ENCODE assay signal across 8 mouse cellular contexts in genomic region chr7:16158735-16159134, GRCm38 (mm10). TPM values are rescaled to one million over a fixed set of nuclear protein-coding genes. Genes with fewer than 3 reads are reported as not detected.
A peak's percentile ranks its signal among the peaks of the same experiment; 100 is the strongest.
DNase-seq lines count a peak whose midpoint lies in the region; ATAC-seq and TF ChIP-seq lines count a peak whose summit lies in the region.
"Had no signal": no experiment of that assay in that cellular context is flagged by ENCODE, and none has a peak within 500 bp of the region (broad histone marks: within the 10 kb centered on the region; RNA-seq: fewer than 3 reads in every experiment).

No protein-coding gene starts in this region.

- H3K27me3 ChIP-seq in kidney, postnatal 0 days (ENCODE audit: insufficient read depth, low read length), result peaks cover 10% of the 10 kb centered on the region; the same call in 1 of the 2 replicates
- H3K27me3 ChIP-seq in kidney, adult 2 months (replicated peaks; ENCODE audit: control insufficient read depth, insufficient read depth, low read length), result no peaks in the 10 kb centered on the region
- H3K27me3 ChIP-seq in embryonic facial prominence, embryonic 13.5 days, result peaks cover 28% of the 10 kb centered on the region
- H3K27me3 ChIP-seq in hindbrain, embryonic 13.5 days, result peaks cover 26% of the 10 kb centered on the region
- H3K27me3 ChIP-seq in neural tube, embryonic 12.5 days (replicated peaks), result peaks cover 18% of the 10 kb centered on the region; the same call in 1 of the 2 replicates

- 0 out of 2 replicates have a peak, but pooled peaks have one; percentile 23 for ATAC-seq in kidney, postnatal 0 days (replicated peaks; ENCODE audit: low FRiP score, low read depth)
- no peak for ATAC-seq in embryonic facial prominence, embryonic 13.5 days (ENCODE audit: insufficient number of reproducible peaks, insufficient read depth, low FRiP score, low TSS enrichment, low read depth)
- ATAC-seq in hindbrain, embryonic 13.5 days (ENCODE audit: low FRiP score), result peak; percentile 37; the same call in 1 of the 2 replicates
- no peak for ATAC-seq in neural tube, embryonic 12.5 days (ENCODE audit: low FRiP score, low read depth)

- no peaks in the 10 kb centered on the region for H3K36me3 ChIP-seq in kidney, postnatal 0 days (ENCODE audit: insufficient read depth, low read length)
- H3K36me3 ChIP-seq in kidney, adult 2 months (ENCODE audit: control insufficient read depth, insufficient read depth, low read length), result no peaks in the 10 kb centered on the region
- peaks cover 3% of the 10 kb centered on the region; the same call in 1 of the 2 replicates for H3K36me3 ChIP-seq in embryonic facial prominence, embryonic 13.5 days
- H3K36me3 ChIP-seq in hindbrain, embryonic 13.5 days, result peaks cover 12% of the 10 kb centered on the region; the same call in 1 of the 2 replicates
- H3K36me3 ChIP-seq in neural tube, embryonic 12.5 days, result peaks cover 22% of the 10 kb centered on the region

- H3K9ac ChIP-seq in kidney, postnatal 0 days (ENCODE audit: low read depth, low read length), result no peak overlapping the region
- 0 out of 2 replicates have a peak overlapping the region, but pooled peaks have one; percentile 11 for H3K9ac ChIP-seq in embryonic facial prominence, embryonic 13.5 days
- H3K9ac ChIP-seq in hindbrain, embryonic 13.5 days, result peak overlapping the region; percentile 61
- no peak overlapping the region for H3K9ac ChIP-seq in neural tube, embryonic 12.5 days

- no peak overlapping the region for H3K27ac ChIP-seq in kidney, postnatal 0 days
- H3K27ac ChIP-seq in kidney, adult 2 months (ENCODE audit: insufficient read depth, low read depth, low read length), result no peak overlapping the region
- no peak overlapping the region for H3K27ac ChIP-seq in embryonic facial prominence, embryonic 13.5 days
- H3K27ac ChIP-seq in hindbrain, embryonic 13.5 days, result no peak overlapping the region
- H3K27ac ChIP-seq in neural tube, embryonic 12.5 days, result no peak overlapping the region

- 9% methylated on average over 39 of the region's 39 CpGs for WGBS in kidney, postnatal 0 days
- WGBS in kidney, adult 2 months, result 12% methylated on average over 39 of the region's 39 CpGs
- WGBS in embryonic facial prominence, embryonic 13.5 days, result 11% methylated on average over 39 of the region's 39 CpGs
- 15% methylated on average over 39 of the region's 39 CpGs for WGBS in hindbrain, embryonic 13.5 days
- WGBS in neural tube, embryonic 12.5 days, result 9% methylated on average over 39 of the region's 39 CpGs

- no peak overlapping the region for H3K4me3 ChIP-seq in kidney, postnatal 0 days (replicated peaks; ENCODE audit: low read depth, low read length)
- H3K4me3 ChIP-seq in kidney, adult 2 months (ENCODE audit: insufficient read depth, low read depth, low read length), result no peak overlapping the region
- H3K4me3 ChIP-seq in embryonic facial prominence, embryonic 13.5 days, result peak overlapping the region; percentile 23; the same call in 1 of the 2 replicates
- H3K4me3 ChIP-seq in hindbrain, embryonic 13.5 days, result peak overlapping the region; percentile 16; the same call in 1 of the 2 replicates
- H3K4me3 ChIP-seq in neural tube, embryonic 12.5 days, result no peak overlapping the region
- H3K4me3 ChIP-seq: myocyte had no signal

- H3K9me3 ChIP-seq in kidney, postnatal 0 days (replicated peaks; ENCODE audit: low read length), result no peaks in the 10 kb centered on the region
- no peaks in the 10 kb centered on the region for H3K9me3 ChIP-seq in embryonic facial prominence, embryonic 13.5 days
- no peaks in the 10 kb centered on the region for H3K9me3 ChIP-seq in hindbrain, embryonic 13.5 days
- no peaks in the 10 kb centered on the region for H3K9me3 ChIP-seq in neural tube, embryonic 12.5 days

- H3K4me2 ChIP-seq in kidney, postnatal 0 days (ENCODE audit: low read length), result peak overlapping the region; percentile 28; the same call in 1 of the 2 replicates
- H3K4me2 ChIP-seq in embryonic facial prominence, embryonic 13.5 days, result peak overlapping the region; percentile 40
- H3K4me2 ChIP-seq in hindbrain, embryonic 13.5 days, result peak overlapping the region; percentile 40
- peak overlapping the region; percentile 48 for H3K4me2 ChIP-seq in neural tube, embryonic 12.5 days (replicated peaks)

- no peak for TF ChIP-seq POLR2A in kidney, adult 2 months (IDR thresholded peaks at IDR 0.05; ENCODE audit: low read depth, low read length)

- no peak for DNase-seq in kidney, postnatal 0 days (ENCODE audit: low spot score)
- no peak for DNase-seq in kidney, adult 2 months
- DNase-seq in adrenal gland, adult 8-10 months, result no peak
- no peak for DNase-seq in B cell, adult 2 months

- H3K4me1 ChIP-seq in kidney, postnatal 0 days (replicated peaks; ENCODE audit: insufficient read depth, low read length), result no peaks in the 10 kb centered on the region
- H3K4me1 ChIP-seq in kidney, adult 2 months (ENCODE audit: control insufficient read depth, insufficient read depth, low read length), result no peaks in the 10 kb centered on the region
- H3K4me1 ChIP-seq in embryonic facial prominence, embryonic 13.5 days, result peaks cover 10% of the 10 kb centered on the region; the same call in 1 of the 2 replicates
- H3K4me1 ChIP-seq in hindbrain, embryonic 13.5 days (replicated peaks), result peaks cover 9% of the 10 kb centered on the region
- H3K4me1 ChIP-seq in neural tube, embryonic 12.5 days, result peaks cover 8% of the 10 kb centered on the region; the same call in 1 of the 2 replicates

- TF ChIP-seq CTCF in kidney, postnatal 0 days (IDR thresholded peaks at IDR 0.05; ENCODE audit: low read depth), result no peak
- TF ChIP-seq CTCF in kidney, adult 2 months (conservative IDR thresholded peaks at IDR 0.05; ENCODE audit: insufficient read depth, insufficient read length, low read depth, low read length), result no peak

RNA-seq across cellular contexts. Expression of gene Meis3, which starts 16.2 kb away (rescaled TPM):
- polyA plus RNA-seq in kidney, postnatal 0 days (2015; fragmentation: Nextera tagmentation; extraction: Ambion mirVana), result 12.9 and 16.7 TPM in 2 replicates
- 3.8 and 6.6 TPM in 2 replicates for polyA plus RNA-seq in kidney, adult 2 months (2012; rRNA removed)
- polyA plus RNA-seq in embryonic facial prominence, embryonic 13.5 days (2015; fragmentation: Nextera tagmentation; extraction: Ambion mirVana), result 49.8 and 54.4 TPM in 2 replicates
- 147 and 160 TPM in 2 replicates for polyA plus RNA-seq in hindbrain, embryonic 13.5 days (2015; fragmentation: Nextera tagmentation; extraction: Ambion mirVana)
- polyA plus RNA-seq in neural tube, embryonic 12.5 days (2016; fragmentation: Nextera tagmentation; extraction: Ambion mirVana), result 194 and 205 TPM in 2 replicates
- total RNA-seq in adrenal gland, adult 8-10 months (2022), result 10 to 100 TPM; 11.5 to 27.5 (median 19.7) TPM

RNA-seq across cellular contexts. Expression of gene Slc8a2, which starts 29.1 kb away (rescaled TPM):
- 0.06 and 0.07 TPM in 2 replicates for polyA plus RNA-seq in kidney, postnatal 0 days (2015; fragmentation: Nextera tagmentation; extraction: Ambion mirVana)
- 0.33 and 0.38 TPM in 2 replicates for polyA plus RNA-seq in kidney, adult 2 months (2012; rRNA removed)
- polyA plus RNA-seq in embryonic facial prominence, embryonic 13.5 days (2015; fragmentation: Nextera tagmentation; extraction: Ambion mirVana), result 0.34 and 0.37 TPM in 2 replicates
- polyA plus RNA-seq in hindbrain, embryonic 13.5 days (2015; fragmentation: Nextera tagmentation; extraction: Ambion mirVana), result 0.96 and 1.1 TPM in 2 replicates
- polyA plus RNA-seq in neural tube, embryonic 12.5 days (2016; fragmentation: Nextera tagmentation; extraction: Ambion mirVana), result 1.2 and 1.8 TPM in 2 replicates
- total RNA-seq in adrenal gland, adult 8-10 months (2022), result 1 to 10 TPM; 2.8 to 5.5 (median 4.1) TPM

RNA-seq across cellular contexts. Expression of gene Kptn, which starts 39.0 kb away (rescaled TPM):
- 21.0 and 24.8 TPM in 2 replicates for polyA plus RNA-seq in kidney, postnatal 0 days (2015; fragmentation: Nextera tagmentation; extraction: Ambion mirVana)
- 28.7 and 32.5 TPM in 2 replicates for polyA plus RNA-seq in kidney, adult 2 months (2012; rRNA removed)
- polyA plus RNA-seq in embryonic facial prominence, embryonic 13.5 days (2015; fragmentation: Nextera tagmentation; extraction: Ambion mirVana), result 44.9 and 45.6 TPM in 2 replicates
- 37.3 and 42.2 TPM in 2 replicates for polyA plus RNA-seq in hindbrain, embryonic 13.5 days (2015; fragmentation: Nextera tagmentation; extraction: Ambion mirVana)
- 29.6 and 32.9 TPM in 2 replicates for polyA plus RNA-seq in neural tube, embryonic 12.5 days (2016; fragmentation: Nextera tagmentation; extraction: Ambion mirVana)
- 10 to 100 TPM; 19.6 to 35.1 (median 30.2) TPM for total RNA-seq in adrenal gland, adult 8-10 months (2022)

Comparison
In these comparisons a context has a peak if more than half of its experiments do, and no peak if none do; other contexts are left out.
1. ATAC-seq: peak in kidney, postnatal 0 days (single experiment) and hindbrain, embryonic 13.5 days (single experiment); none in embryonic facial prominence, embryonic 13.5 days (single experiment) and neural tube, embryonic 12.5 days (single experiment).
2. H3K4me3 ChIP-seq: peak in embryonic facial prominence, embryonic 13.5 days (single experiment) and hindbrain, embryonic 13.5 days (single experiment); none in kidney, postnatal 0 days (single experiment), kidney, adult 2 months (single experiment) and neural tube, embryonic 12.5 days (single experiment).
3. H3K9ac ChIP-seq: peak in embryonic facial prominence, embryonic 13.5 days (single experiment) and hindbrain, embryonic 13.5 days (single experiment); none in kidney, postnatal 0 days (single experiment) and neural tube, embryonic 12.5 days (single experiment).
4. Peak in every context shown above with its lines, with median percentiles within 50 percentile points of each other: H3K4me2 ChIP-seq.